Mouse (Mus musculus) limb, embryonic 14.5 days (tissue): ENCODE data around the gene Ctdspl. TPM values are rescaled to one million over a fixed set of nuclear protein-coding genes. Genes with fewer than 3 reads are reported as not detected.

Experiments used
- ATAC-seq: fragments of 200-750 bp; cut with Nextera tagmentation; 2 replicates; pipeline ENCODE4 v1.8.0; 2017; ENCODE audit warnings: low read depth, moderate number of reproducible peaks, moderate TSS enrichment; ENCODE audit not compliant: low FRiP score
- DNase-seq: peaks from one replicate; pipeline ENCODE4 v3.0.0-alpha.2; 2015; ENCODE audit warnings: low spot score
- H3K27ac ChIP-seq: fragments of 300-500 bp; sonication (generic); replicated peaks from 2 replicates; pipeline ENCODE4 v1.5.1; 2014; ENCODE audit warnings: low read depth, mild to moderate bottlenecking, low read length, moderate library complexity, mixed read lengths
- H3K27me3 ChIP-seq: fragments of 300-500 bp; sonication (generic); 2 replicates; pipeline ENCODE4 v1.6.1; 2014; ENCODE audit warnings: low read length, mixed read lengths; ENCODE audit not compliant: control insufficient read depth, insufficient read depth
- H3K36me3 ChIP-seq: fragments of 300-500 bp; sonication (generic); 2 replicates; pipeline ENCODE4 v1.6.1; 2014; ENCODE audit warnings: mild to moderate bottlenecking, low read length, moderate library complexity, mixed read lengths; ENCODE audit not compliant: control insufficient read depth, insufficient read depth
- H3K4me1 ChIP-seq: fragments of 300-500 bp; sonication (generic); 2 replicates; pipeline ENCODE4 v1.6.1; 2014; ENCODE audit warnings: antibody characterized with exemption, low read length, mixed read lengths; ENCODE audit not compliant: control insufficient read depth, insufficient read depth
- H3K4me2 ChIP-seq: fragments of 300-500 bp; sonication (generic); replicated peaks from 2 replicates; pipeline ENCODE4 v1.6.1; 2014; ENCODE audit warnings: low read depth, mild to moderate bottlenecking, low read length, moderate library complexity; ENCODE audit not compliant: severe bottlenecking
- H3K4me3 ChIP-seq: fragments of 300-500 bp; sonication (generic); replicated peaks from 2 replicates; pipeline ENCODE4 v1.5.1; 2014; ENCODE audit warnings: low read length
- H3K9ac ChIP-seq: fragments of 300-500 bp; sonication (generic); 2 replicates; pipeline ENCODE4 v1.6.1; 2014; ENCODE audit warnings: mild to moderate bottlenecking, low read depth, low read length, moderate library complexity; ENCODE audit not compliant: severe bottlenecking
- H3K9me3 ChIP-seq: fragments of 300-500 bp; sonication (generic); 2 replicates; pipeline ENCODE4 v1.6.1; 2016; ENCODE audit warnings: low read length; ENCODE audit not compliant: control insufficient read depth
- POLR2A ChIP-seq: fragments of 200-500 bp; IDR thresholded peaks from 2 replicates; pipeline ENCODE4 v1.8.0; 2012; ENCODE audit warnings: inconsistent platforms, mild to moderate bottlenecking, moderate library complexity, borderline replicate concordance; ENCODE audit not compliant: insufficient read depth, insufficient read length; ENCODE audit errors: extremely low read depth
- WGBS: fragments of 180-500 bp; shearing (Covaris S2); extraction: QIAGEN DNeasy Blood & Tissue Kit; methylation state at CpG from one replicate; pipeline ENCODE4 v1.1.7; 2014; 5-methylcytosine and 5-hydroxymethylcytosine counted together
- polyA plus RNA-seq, 2 experiments: library from polyadenylated mRNA; depleted of rRNA in 1 of 2; stranded (reverse) in 1 of 2; unstranded in 1 of 2; fragments of >200 nt; fragmentation: Nextera tagmentation in 1 of 2; extraction: Ambion mirVana in 1 of 2; gene quantifications; 2 replicates each; pipeline versions ENCODE4 v1.2.1 to v1.2.3; 2012 to 2014

Ctdspl gene
- polyA plus RNA-seq, 2 experiments, result 23.8 to 38.0 TPM

- H3K4me1 ChIP-seq, result peaks cover 54% of the 10 kb centered on the region
- no peak overlapping the region for H3K4me3 ChIP-seq
- WGBS, result 62% methylated on average over 15 of the region's 15 CpGs
- no peak overlapping the region for H3K9ac ChIP-seq
- no peaks in the 10 kb centered on the region for H3K9me3 ChIP-seq
- TF ChIP-seq POLR2A, result no peak
- H3K4me2 ChIP-seq, result no peak overlapping the region
- H3K36me3 ChIP-seq, result no peaks in the 10 kb centered on the region
- DNase-seq (no peak), ATAC-seq (no peak)
- H3K27me3 ChIP-seq, result no peaks in the 10 kb centered on the region
- H3K27ac ChIP-seq, result no peak overlapping the region
Measured at GRCm38 (mm10) chr9:118984650-118985432, 58.6 kb downstream of the Ctdspl start.

DNA sequence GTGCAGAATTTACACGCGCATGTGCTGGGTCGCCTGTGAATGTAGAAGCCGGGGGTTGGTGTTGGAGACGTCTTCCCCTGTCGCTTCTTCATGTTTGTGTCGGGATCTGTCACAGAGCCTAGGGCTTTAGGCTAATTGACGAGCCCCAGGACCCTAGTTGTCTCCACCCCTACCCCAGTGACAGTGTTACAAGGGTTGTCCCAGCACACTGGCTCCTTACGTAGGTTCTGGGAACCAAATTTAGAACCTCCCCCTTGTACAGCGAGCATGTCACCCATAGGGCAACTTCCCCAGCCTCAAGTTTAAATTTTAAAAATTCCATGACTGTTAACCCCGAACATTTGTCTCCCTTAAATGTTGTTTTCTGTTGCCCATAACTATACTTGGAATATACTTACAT lies 60.0 kb downstream of the Ctdspl start:
- no peak for TF ChIP-seq POLR2A
- H3K27ac ChIP-seq, result no peak overlapping the region
- no peak overlapping the region for H3K9ac ChIP-seq
- ATAC-seq (no peak), DNase-seq (no peak)
- no peak overlapping the region for H3K4me2 ChIP-seq
- H3K9me3 ChIP-seq, result no peaks in the 10 kb centered on the region
- peaks cover 52% of the 10 kb centered on the region for H3K4me1 ChIP-seq
- H3K36me3 ChIP-seq, result peaks cover 4% of the 10 kb centered on the region; the same call in 1 of the 2 replicates
- H3K27me3 ChIP-seq, result no peaks in the 10 kb centered on the region
- WGBS, result 62% methylated on average over 11 of the region's 11 CpGs
- H3K4me3 ChIP-seq, result no peak overlapping the region

- ATAC-seq, result no peak
- Histone ChIP-seq H3K36me3 (peaks cover 7% of the 10 kb centered on the region; the same call in 1 of the 2 replicates), H3K27me3 (no peaks in the 10 kb centered on the region), H3K9ac (no peak overlapping the region), H3K9me3 (no peaks in the 10 kb centered on the region), H3K27ac (no peak overlapping the region), H3K4me2 (no peak overlapping the region), H3K4me3 (no peak overlapping the region), H3K4me1 (peaks cover 45% of the 10 kb centered on the region)
- DNase-seq, result no peak
- no peak for TF ChIP-seq POLR2A
- 83% methylated on average over 11 of the region's 11 CpGs for WGBS
Measured at GRCm38 (mm10) chr9:118988787-118989580, 62.7 kb downstream of the Ctdspl start.

DNA sequence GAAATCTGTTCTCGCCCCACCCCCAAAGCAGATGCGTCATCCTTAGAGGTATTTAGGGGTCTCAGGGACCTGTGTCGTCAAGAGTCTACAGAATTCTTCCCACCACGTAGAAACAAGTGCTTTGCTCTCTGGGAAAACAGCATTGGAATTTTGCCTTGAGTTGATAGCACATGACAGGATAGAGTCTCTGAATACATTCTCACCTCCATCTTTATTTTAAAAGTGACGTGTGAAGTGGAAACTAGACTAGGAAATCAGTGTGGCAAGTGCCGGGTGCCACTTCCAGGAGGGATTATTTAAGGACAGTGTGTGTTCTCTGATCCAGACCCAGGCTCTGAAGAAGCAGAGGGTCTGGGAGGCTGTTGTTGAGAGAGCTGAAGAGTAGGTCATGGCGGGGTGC lies 64.2 kb downstream of the Ctdspl start:
- DNase-seq (no peak), ATAC-seq (no peak)
- Histone ChIP-seq H3K4me1 (peaks cover 40% of the 10 kb centered on the region), H3K4me2 (no peak overlapping the region), H3K9me3 (no peaks in the 10 kb centered on the region), H3K4me3 (no peak overlapping the region), H3K27me3 (no peaks in the 10 kb centered on the region), H3K9ac (no peak overlapping the region), H3K36me3 (peaks cover 7% of the 10 kb centered on the region; the same call in 1 of the 2 replicates), H3K27ac (no peak overlapping the region)
- no peak for TF ChIP-seq POLR2A
- whole genome bisulfite sequencing, result 83% methylated on average over 7 of the region's 7 CpGs

- ATAC-seq (no peak), DNase-seq (no peak)
- 86% methylated on average over 21 of the region's 21 CpGs for WGBS
- Histone ChIP-seq H3K27me3 (no peaks in the 10 kb centered on the region), H3K4me2 (no peak overlapping the region), H3K4me1 (peaks cover 36% of the 10 kb centered on the region), H3K9ac (no peak overlapping the region), H3K4me3 (no peak overlapping the region), H3K36me3 (peaks cover 7% of the 10 kb centered on the region; the same call in 1 of the 2 replicates), H3K9me3 (no peaks in the 10 kb centered on the region), H3K27ac (no peak overlapping the region)
- TF ChIP-seq POLR2A, result no peak
Measured at GRCm38 (mm10) chr9:118991750-118992585, 65.7 kb downstream of the Ctdspl start.
